Mouse (Mus musculus) midbrain, embryonic 12.5 days (tissue): ENCODE results near the gene C1rl. TPM values are rescaled to one million over a fixed set of nuclear protein-coding genes. Genes with fewer than 3 reads are reported as not detected.
"Not testable (repeated sequence)": the region's sequence is repeated elsewhere in the genome, so short reads cannot be mapped to it uniquely, and the experiment has no call there.

Experiments used
- ATAC-seq: fragments of 200-750 bp; cut with Nextera tagmentation; 2 replicates; pipeline ENCODE4 v1.8.0; 2017; ENCODE audit warnings: low read depth, moderate TSS enrichment, moderate library complexity; ENCODE audit not compliant: low FRiP score
- H3K27ac ChIP-seq: fragments of 300-500 bp; sonication (generic); replicated peaks from 2 replicates; pipeline ENCODE4 v1.5.1; 2016; ENCODE audit warnings: mild to moderate bottlenecking
- H3K27me3 ChIP-seq: fragments of 300-500 bp; sonication (generic); 2 replicates; pipeline ENCODE4 v1.6.1; 2016; ENCODE audit warnings: mild to moderate bottlenecking
- H3K36me3 ChIP-seq: fragments of 300-500 bp; sonication (generic); 2 replicates; pipeline ENCODE4 v1.6.1; 2016
- H3K4me1 ChIP-seq: fragments of 300-500 bp; sonication (generic); 2 replicates; pipeline ENCODE4 v1.6.1; 2016
- H3K4me2 ChIP-seq: fragments of 300-500 bp; sonication (generic); replicated peaks from 2 replicates; pipeline ENCODE4 v1.6.1; 2016; ENCODE audit warnings: mild to moderate bottlenecking, moderate library complexity
- H3K4me3 ChIP-seq: fragments of 300-500 bp; sonication (generic); 2 replicates; pipeline ENCODE4 v1.5.1; 2016; ENCODE audit warnings: mild to moderate bottlenecking
- H3K9ac ChIP-seq: fragments of 300-500 bp; sonication (generic); replicated peaks from 2 replicates; pipeline ENCODE4 v1.6.1; 2016; ENCODE audit warnings: mild to moderate bottlenecking, moderate library complexity
- H3K9me3 ChIP-seq: fragments of 300-500 bp; sonication (generic); 2 replicates; pipeline ENCODE4 v1.6.1; 2016; ENCODE audit warnings: mild to moderate bottlenecking
- WGBS: fragments of 180-500 bp; shearing (Covaris S2); methylation state at CpG from one replicate; pipeline ENCODE4 v1.1.7; 2016; 5-methylcytosine and 5-hydroxymethylcytosine counted together
- polyA plus RNA-seq: library from polyadenylated mRNA; unstranded; fragments of >200 nt; fragmentation: Nextera tagmentation; extraction: Ambion mirVana; gene quantifications from 2 replicates; pipeline ENCODE4 v1.2.1, GENCODE M21; 2016

Gene C1rl
- polyA plus RNA-seq, 1 experiment from 2014 or later = 0.17 TPM

DNA sequence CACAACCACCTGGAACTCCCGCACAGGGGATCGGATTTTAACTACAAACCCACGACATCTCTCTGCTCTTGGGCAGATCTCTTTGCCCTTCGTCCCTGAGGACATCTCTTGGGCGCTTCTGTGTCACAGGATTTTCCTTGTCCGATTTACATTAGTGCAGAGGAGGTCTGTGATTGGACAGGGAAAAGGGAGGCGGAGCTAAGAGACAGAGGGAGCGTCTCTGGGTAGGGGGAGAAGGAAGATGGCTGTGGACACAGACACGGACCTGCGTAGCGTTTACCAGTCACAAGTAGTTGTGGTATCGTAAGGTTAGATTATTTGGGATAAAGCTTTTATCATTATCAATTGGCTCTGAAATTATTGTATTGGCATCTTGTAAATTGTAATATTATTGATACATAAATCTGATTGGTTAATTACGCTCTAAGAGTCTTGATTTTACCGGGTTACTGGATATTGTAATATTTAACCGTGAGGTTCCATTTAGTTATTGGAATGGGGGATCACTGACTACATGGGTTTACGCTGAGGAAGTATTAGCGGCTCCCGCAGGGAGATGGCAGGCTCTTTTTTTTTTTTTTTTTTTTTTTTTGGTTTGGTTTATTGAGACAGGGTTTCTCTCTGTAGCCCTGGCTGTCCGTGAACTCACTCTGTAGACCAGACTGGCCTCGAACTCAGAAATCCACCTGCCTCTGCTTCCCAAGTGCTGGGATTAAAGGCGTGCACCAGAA lies 7.3 kb upstream of the C1rl start:
- H3K9ac ChIP-seq = no peak overlapping the region
- WGBS = 32% methylated on average over 21 of the region's 21 CpGs
- peak overlapping the region; percentile 24 for H3K4me3 ChIP-seq
- H3K4me2 ChIP-seq = peak overlapping the region; percentile 49
- no peak overlapping the region for H3K27ac ChIP-seq
- no peaks in the 10 kb centered on the region for H3K9me3 ChIP-seq
- H3K27me3 ChIP-seq = no peaks in the 10 kb centered on the region
- peak; percentile 92 for ATAC-seq
- H3K4me1 ChIP-seq = no peaks in the 10 kb centered on the region
- no peaks in the 10 kb centered on the region for H3K36me3 ChIP-seq

DNA sequence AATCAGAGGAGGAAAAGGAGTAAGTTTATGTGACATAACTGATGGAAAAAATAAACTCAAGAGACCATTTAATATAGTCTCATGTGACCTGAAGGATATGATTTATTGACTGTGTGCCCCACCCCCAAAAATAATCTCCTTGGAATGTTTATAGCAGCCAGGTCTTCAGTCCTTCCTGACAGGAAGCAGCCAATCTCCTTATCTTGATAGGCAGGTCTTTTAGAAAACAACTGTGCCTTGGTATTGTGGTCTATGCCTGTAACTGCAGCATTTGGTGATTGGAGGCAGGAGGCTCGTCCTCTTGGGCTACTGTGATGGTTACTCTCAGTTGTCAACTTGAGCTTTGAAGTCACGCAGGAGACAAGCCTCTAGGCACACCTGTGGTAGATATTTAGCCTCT lies 5.4 kb upstream of the C1rl start:
- Histone ChIP-seq H3K9me3 (no peaks in the 10 kb centered on the region), H3K27me3 (no peaks in the 10 kb centered on the region), H3K4me2 (no peak overlapping the region), H3K27ac (no peak overlapping the region), H3K36me3 (no peaks in the 10 kb centered on the region), H3K4me3 (no peak overlapping the region), H3K9ac (no peak overlapping the region), H3K4me1 (no peaks in the 10 kb centered on the region)
- WGBS = 56% methylated on average over 2 of the region's 2 CpGs
- no peak for ATAC-seq

DNA sequence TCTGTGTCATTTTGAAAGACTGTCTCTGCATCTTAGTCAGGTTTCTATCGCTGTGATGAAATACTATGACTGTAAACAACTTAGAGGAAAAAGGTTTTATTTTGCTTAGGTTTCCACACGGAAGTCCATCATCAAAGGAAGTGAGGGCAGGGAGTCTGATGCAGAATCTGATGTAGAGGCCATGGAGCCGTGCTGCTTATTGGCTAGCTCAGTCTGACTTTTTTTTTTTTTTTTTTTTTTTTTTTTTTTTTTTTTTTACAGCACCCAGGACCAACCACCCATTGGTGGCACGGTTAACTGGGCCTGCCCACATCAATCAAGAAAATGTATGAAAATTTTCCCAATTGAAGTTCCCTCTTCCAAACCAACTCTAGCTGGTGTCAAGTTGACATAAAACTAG lies 4.0 kb upstream of the C1rl start:
- Histone ChIP-seq H3K9ac (no peak overlapping the region), H3K27ac (no peak overlapping the region), H3K4me2 (no peak overlapping the region), H3K4me3 (no peak overlapping the region), H3K9me3 (no peaks in the 10 kb centered on the region), H3K4me1 (no peaks in the 10 kb centered on the region), H3K27me3 (no peaks in the 10 kb centered on the region), H3K36me3 (no peaks in the 10 kb centered on the region)
- ATAC-seq = no peak
- WGBS = 82% methylated on average over 4 of the region's 4 CpGs

DNA sequence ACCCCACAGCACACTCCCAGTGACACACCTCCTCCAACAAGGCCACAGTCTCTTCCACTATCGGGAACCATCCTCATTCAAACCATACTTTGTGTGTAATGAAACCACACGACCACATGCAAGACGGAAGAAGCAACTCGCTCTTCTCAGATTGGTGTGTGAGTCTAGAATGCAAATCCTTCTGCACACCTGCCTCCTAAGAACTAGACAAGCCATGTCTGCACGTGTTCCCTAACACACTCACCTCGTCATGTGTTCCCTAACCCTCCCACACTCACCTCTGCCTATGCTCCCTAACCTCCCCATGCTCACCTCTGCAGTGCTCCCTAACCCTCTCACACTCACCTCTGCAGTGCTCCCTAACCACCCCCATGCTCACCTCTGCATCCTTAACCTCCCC lies 1.5 kb upstream of the C1rl start:
- Histone ChIP-seq H3K4me3 (no peak overlapping the region), H3K27me3 (no peaks in the 10 kb centered on the region), H3K4me2 (no peak overlapping the region), H3K4me1 (no peaks in the 10 kb centered on the region), H3K9me3 (peaks cover 3% of the 10 kb centered on the region; the same call in 1 of the 2 replicates), H3K36me3 (no peaks in the 10 kb centered on the region), H3K9ac (no peak overlapping the region), H3K27ac (no peak overlapping the region)
- 87% methylated on average over 6 of the region's 6 CpGs for WGBS
- ATAC-seq = no peak

DNA sequence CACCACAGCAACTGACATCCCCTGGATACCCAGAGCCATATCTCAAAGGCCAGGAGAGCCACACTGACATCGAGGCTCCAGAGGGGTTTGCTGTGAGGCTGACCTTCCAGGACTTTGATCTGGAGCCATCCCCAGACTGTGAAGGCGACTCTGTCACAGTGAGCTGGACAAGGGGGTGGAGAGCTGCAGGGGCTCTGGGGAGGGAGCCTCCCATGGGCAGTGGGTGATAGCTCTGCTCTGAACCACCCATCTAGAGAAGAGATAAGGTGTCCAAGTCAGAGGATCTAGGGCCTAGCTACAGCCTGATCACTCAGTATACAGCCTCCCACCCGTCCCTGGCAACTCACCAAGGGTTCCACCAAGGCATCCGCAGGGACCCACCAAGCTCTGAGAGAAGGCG lies 973 bp downstream of the C1rl start:
- Histone ChIP-seq H3K9me3 (peaks cover 3% of the 10 kb centered on the region; the same call in 1 of the 2 replicates), H3K4me3 (no peak overlapping the region), H3K27me3 (no peaks in the 10 kb centered on the region), H3K36me3 (no peaks in the 10 kb centered on the region), H3K4me2 (no peak overlapping the region), H3K9ac (no peak overlapping the region), H3K27ac (no peak overlapping the region), H3K4me1 (no peaks in the 10 kb centered on the region)
- ATAC-seq = no peak
- 89% methylated on average over 5 of the region's 5 CpGs for WGBS

DNA sequence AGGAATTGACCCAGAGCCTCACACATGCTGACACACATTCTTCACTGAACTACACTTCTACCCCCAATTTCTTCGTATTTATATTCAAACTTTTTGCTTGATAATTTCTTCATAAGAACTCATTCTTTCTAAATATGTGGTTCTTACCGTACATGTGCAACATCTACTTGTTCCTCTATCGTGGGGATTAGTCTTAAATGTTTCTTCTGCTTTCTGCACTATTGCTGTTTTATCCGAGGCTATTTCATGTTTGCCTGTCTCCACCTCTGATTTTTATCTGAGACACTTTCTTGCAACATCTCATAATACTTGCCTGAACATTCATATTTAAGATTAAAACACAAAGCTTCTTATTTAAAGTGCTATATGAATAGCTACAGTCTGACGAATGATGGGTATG lies 3.1 kb downstream of the C1rl start:
- Histone ChIP-seq H3K27ac (no peak overlapping the region), H3K36me3 (no peaks in the 10 kb centered on the region), H3K9ac (no peak overlapping the region), H3K4me3 (no peak overlapping the region), H3K4me2 (no peak overlapping the region), H3K4me1 (no peaks in the 10 kb centered on the region), H3K27me3 (no peaks in the 10 kb centered on the region), H3K9me3 (peaks cover 3% of the 10 kb centered on the region; the same call in 1 of the 2 replicates)
- no peak for ATAC-seq
- 90% methylated on average over 5 of the region's 5 CpGs for WGBS

DNA sequence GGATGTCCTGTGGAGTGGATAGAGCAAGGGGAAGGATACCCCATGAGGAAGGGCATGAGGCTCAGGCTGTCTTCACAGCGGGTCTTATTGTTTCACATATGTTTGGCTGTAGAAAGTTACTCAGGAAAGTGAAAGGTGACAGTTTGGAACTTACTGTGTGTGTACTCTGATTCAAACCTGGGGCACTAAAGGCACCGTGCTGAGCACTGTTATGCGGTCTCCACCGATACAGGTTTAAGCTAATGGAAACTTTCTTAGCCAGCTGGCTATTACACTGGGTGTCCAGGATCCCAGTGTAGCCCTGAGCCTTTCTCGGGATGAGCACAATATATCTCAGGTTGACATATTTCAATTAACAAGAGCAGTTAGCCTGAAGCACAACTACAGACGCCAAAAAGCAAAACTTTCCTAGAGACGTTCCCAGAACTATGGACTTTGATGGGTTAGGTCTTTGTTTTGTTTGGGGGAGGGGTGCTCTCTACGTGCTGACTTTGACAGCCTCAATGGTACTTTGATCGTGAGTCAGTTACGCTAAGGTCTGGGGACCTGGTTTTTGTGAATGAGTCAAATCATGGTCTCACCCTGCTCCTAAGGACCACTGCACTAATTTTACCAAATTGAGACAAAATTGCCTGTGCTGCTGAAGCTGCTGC lies 7.1 kb downstream of the C1rl start:
- no peak for ATAC-seq
- H3K4me3 ChIP-seq = no peak overlapping the region
- no peaks in the 10 kb centered on the region for H3K4me1 ChIP-seq
- H3K9ac ChIP-seq = no peak overlapping the region
- no peaks in the 10 kb centered on the region for H3K27me3 ChIP-seq
- peaks cover 3% of the 10 kb centered on the region; the same call in 1 of the 2 replicates for H3K9me3 ChIP-seq
- no peak overlapping the region for H3K27ac ChIP-seq
- no peak overlapping the region for H3K4me2 ChIP-seq
- WGBS = 48% methylated on average over 10 of the region's 10 CpGs
- H3K36me3 ChIP-seq = no peaks in the 10 kb centered on the region

DNA sequence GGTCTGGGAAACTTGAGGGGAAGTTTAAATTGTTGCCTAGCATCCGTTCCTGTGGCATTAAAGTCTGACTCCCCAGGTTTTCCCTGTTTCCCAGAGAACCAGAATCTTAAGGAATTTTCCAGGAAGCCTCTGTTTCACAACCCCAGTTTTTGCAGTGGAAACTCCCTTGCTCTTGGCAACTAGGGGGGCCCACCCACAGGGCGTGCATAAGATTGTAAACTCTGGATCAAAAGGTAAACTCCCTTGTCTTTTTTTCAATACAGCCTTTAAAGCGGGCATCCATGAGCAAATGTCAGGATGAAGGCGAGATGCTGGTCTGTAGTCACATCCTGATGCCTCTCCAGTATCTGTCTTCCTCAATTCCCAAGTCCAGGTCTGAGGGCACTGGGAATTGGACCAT lies 8.6 kb downstream of the C1rl start:
- Histone ChIP-seq H3K9me3 (no peaks in the 10 kb centered on the region), H3K4me3 (no peak overlapping the region), H3K4me2 (no peak overlapping the region), H3K27ac (no peak overlapping the region), H3K9ac (no peak overlapping the region), H3K27me3 (no peaks in the 10 kb centered on the region), H3K4me1 (no peaks in the 10 kb centered on the region), H3K36me3 (no peaks in the 10 kb centered on the region)
- 77% methylated on average over 4 of the region's 4 CpGs for WGBS
- ATAC-seq = no peak

DNA sequence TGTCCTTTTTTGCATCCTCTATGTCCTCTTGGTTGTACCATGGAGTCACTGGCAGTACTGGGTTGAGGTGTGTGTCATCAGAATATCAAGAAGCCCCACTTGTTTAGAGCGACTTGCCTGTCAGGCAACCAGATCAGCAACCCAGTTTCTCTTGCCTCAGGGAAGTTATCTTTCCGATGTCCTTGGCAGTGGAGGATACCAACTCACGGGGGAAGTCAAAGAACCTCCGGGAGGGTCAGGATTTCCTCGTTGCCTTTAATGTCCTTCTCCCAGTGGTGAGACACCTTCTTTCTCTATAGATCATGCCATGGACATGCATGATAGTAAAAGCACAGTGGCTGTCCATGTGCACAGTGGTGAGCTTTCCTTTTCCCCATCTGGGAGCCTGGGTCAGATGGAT lies 9.1 kb downstream of the C1rl start:
- Histone ChIP-seq H3K27me3 (no peaks in the 10 kb centered on the region), H3K9me3 (no peaks in the 10 kb centered on the region), H3K9ac (no peak overlapping the region), H3K4me1 (no peaks in the 10 kb centered on the region), H3K4me3 (no peak overlapping the region), H3K27ac (no peak overlapping the region), H3K36me3 (no peaks in the 10 kb centered on the region), H3K4me2 (no peak overlapping the region)
- ATAC-seq = no peak
- 97% methylated on average over 5 of the region's 5 CpGs for WGBS

DNA sequence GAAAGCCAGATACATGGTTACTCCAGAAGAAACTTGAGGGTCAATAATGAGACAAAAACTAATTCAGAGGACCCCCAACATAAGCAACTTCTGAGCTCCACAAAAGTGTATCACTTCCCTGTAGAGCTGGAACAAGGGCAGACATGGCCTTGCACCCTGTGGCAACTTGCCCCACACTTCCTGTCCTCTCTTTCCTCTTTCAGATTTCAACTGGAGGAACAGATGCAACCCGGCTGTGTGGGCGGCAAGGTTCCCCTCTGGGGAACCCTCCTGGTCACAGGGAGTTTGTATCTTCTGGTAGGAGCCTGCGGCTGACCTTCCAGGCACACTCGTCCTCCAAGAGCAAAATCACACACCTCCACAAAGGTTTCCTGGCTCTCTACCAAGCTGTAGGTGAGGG lies 12.1 kb downstream of the C1rl start:
- Histone ChIP-seq H3K4me2 (no peak overlapping the region), H3K9me3 (no peaks in the 10 kb centered on the region), H3K27me3 (no peaks in the 10 kb centered on the region), H3K27ac (no peak overlapping the region), H3K4me1 (no peaks in the 10 kb centered on the region), H3K36me3 (no peaks in the 10 kb centered on the region), H3K9ac (no peak overlapping the region), H3K4me3 (no peak overlapping the region)
- ATAC-seq = no peak
- WGBS = 83% methylated on average over 4 of the region's 4 CpGs

DNA sequence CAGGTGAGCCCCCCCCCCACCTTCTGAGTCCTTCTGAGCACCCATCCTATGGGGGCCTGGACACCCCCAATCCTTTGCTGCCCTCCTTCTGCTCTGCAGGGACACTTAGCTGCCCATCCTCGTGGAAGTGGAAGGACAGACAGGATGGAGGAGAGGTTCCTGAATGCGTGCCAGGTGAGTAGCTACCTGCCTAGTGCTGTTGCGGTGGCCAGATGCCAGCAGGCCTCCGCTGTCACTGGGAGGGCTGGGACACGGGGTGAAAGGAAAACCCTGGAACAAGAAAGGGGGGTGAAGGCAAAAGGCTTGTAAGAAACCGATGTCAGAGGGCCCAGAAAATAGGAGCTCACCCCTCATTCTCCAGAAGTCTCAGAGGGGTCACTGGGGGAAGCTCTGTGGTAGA lies 14.1 kb downstream of the C1rl start:
- no peak overlapping the region for H3K4me3 ChIP-seq
- no peaks in the 10 kb centered on the region for H3K4me1 ChIP-seq
- H3K4me2 ChIP-seq = no peak overlapping the region
- no peaks in the 10 kb centered on the region for H3K36me3 ChIP-seq
- ATAC-seq = no peak
- WGBS = 90% methylated on average over 6 of the region's 6 CpGs
- no peaks in the 10 kb centered on the region for H3K9me3 ChIP-seq
- H3K27me3 ChIP-seq = no peaks in the 10 kb centered on the region
- no peak overlapping the region for H3K27ac ChIP-seq
- H3K9ac ChIP-seq = no peak overlapping the region

DNA sequence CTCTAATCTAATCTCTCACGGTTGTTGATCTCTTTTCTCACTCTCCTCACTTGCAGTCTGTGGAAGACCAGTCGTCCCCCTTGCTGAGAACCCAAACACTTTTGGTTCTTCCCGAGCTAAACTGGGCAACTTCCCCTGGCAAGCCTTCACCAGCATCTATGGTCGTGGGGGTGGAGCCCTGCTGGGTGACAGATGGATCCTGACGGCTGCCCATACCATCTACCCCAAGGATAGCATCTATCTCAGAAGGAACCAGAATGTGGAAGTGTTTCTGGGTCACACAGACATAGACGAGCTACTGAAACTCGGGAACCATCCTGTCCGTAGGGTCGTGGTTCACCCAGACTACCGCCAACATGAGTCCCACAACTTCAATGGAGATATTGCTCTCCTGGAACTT lies 15.4 kb downstream of the C1rl start:
- Histone ChIP-seq H3K27ac (no peak overlapping the region), H3K9me3 (no peaks in the 10 kb centered on the region), H3K27me3 (no peaks in the 10 kb centered on the region), H3K4me2 (no peak overlapping the region), H3K4me1 (no peaks in the 10 kb centered on the region), H3K36me3 (no peaks in the 10 kb centered on the region), H3K9ac (no peak overlapping the region), H3K4me3 (no peak overlapping the region)
- WGBS = 81% methylated on average over 10 of the region's 10 CpGs
- no peak for ATAC-seq

DNA sequence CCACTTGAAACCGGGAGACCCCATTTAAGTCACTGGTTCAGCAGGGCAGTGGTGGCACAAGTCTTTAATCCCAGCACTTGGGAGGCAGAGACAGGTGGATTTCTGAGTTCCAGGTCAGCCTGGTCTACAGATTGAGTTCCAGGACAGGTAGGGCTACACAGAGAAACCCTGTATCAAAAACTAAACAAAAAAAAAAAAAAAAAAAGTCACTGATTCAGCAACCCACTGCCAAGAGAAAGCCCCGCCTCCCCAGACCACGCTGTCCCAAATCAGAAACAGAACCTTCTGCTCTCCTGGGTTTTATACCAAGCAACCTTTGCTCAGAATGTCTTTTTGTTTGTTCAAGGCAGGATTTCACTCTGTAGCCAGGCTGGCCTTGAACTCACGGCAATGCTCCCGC lies 16.3 kb downstream of the C1rl start:
- not testable (repeated sequence) for H3K9ac ChIP-seq, H3K36me3 ChIP-seq, ATAC-seq, H3K4me3 ChIP-seq, H3K4me1 ChIP-seq, H3K27me3 ChIP-seq, H3K27ac ChIP-seq, H3K4me2 ChIP-seq, H3K9me3 ChIP-seq
- WGBS = 82% methylated on average over 5 of the region's 5 CpGs
